Mouse (Mus musculus): ENCODE results near the gene Col4a6.

GRCm38 (mm10) chrX:141249636-141250035 lies 224.2 kb downstream of the Col4a6 start:
- TF ChIP-seq CTCF (IDR thresholded peaks at IDR 0.05; ENCODE audit: control insufficient read depth, insufficient read depth, insufficient read length) (no peak), FOSL1 (IDR thresholded peaks at IDR 0.05; ENCODE audit: insufficient read depth, low read length, poor library complexity, severe bottlenecking) (no peak), USF1 (IDR thresholded peaks at IDR 0.05; ENCODE audit: low read depth) (no peak)

Measured in C2C12 (cell line).